Comparison of ENCODE assay signal across 9 mouse cellular contexts in genomic region chr7:16412930-16413329, GRCm38 (mm10). TPM values are rescaled to one million over a fixed set of nuclear protein-coding genes. Genes with fewer than 3 reads are reported as not detected.
DNase-seq lines count a peak whose midpoint lies in the region; ATAC-seq and TF ChIP-seq lines count a peak whose summit lies in the region.
"Had no signal": no experiment of that assay in that cellular context is flagged by ENCODE, and none has a peak within 500 bp of the region (broad histone marks: within the 10 kb centered on the region; RNA-seq: fewer than 3 reads in every experiment).

No protein-coding gene starts in this region.

- H3K27me3 ChIP-seq in hindbrain, embryonic 10.5 days (ENCODE audit: insufficient read depth, poor library complexity, severe bottlenecking) = no peaks in the 10 kb centered on the region
- H3K27me3 ChIP-seq in hindbrain, postnatal 0 days (ENCODE audit: insufficient read depth, low read length) = no peaks in the 10 kb centered on the region
- H3K27me3 ChIP-seq in neural tube, embryonic 13.5 days = no peaks in the 10 kb centered on the region
- H3K27me3 ChIP-seq in neural tube, embryonic 15.5 days (replicated peaks) = no peaks in the 10 kb centered on the region
- no peaks in the 10 kb centered on the region; the same call in 1 of the 2 replicates for H3K27me3 ChIP-seq in midbrain, embryonic 10.5 days (ENCODE audit: low read depth, poor library complexity, severe bottlenecking)

- peaks cover 32% of the 10 kb centered on the region for H3K4me1 ChIP-seq in hindbrain, embryonic 10.5 days (replicated peaks)
- no peaks in the 10 kb centered on the region for H3K4me1 ChIP-seq in hindbrain, postnatal 0 days (ENCODE audit: insufficient read depth, low read length)
- H3K4me1 ChIP-seq in neural tube, embryonic 13.5 days (replicated peaks) = peaks cover 16% of the 10 kb centered on the region
- peaks cover 24% of the 10 kb centered on the region for H3K4me1 ChIP-seq in neural tube, embryonic 15.5 days
- peaks cover 36% of the 10 kb centered on the region for H3K4me1 ChIP-seq in midbrain, embryonic 10.5 days

- H3K4me2 ChIP-seq in hindbrain, postnatal 0 days (ENCODE audit: low read depth, low read length) = no peak overlapping the region
- no peak overlapping the region for H3K4me2 ChIP-seq in neural tube, embryonic 13.5 days
- H3K4me2 ChIP-seq in neural tube, embryonic 15.5 days = no peak overlapping the region

- WGBS in hindbrain, embryonic 10.5 days = 82% methylated on average over 2 of the region's 2 CpGs
- WGBS in hindbrain, postnatal 0 days = 51% methylated on average over 2 of the region's 2 CpGs
- 63% methylated on average over 2 of the region's 2 CpGs for WGBS in neural tube, embryonic 13.5 days
- WGBS in neural tube, embryonic 15.5 days = 58% methylated on average over 2 of the region's 2 CpGs
- 63% methylated on average over 2 of the region's 2 CpGs for WGBS in midbrain, embryonic 10.5 days

- no peak for DNase-seq in hindbrain, embryonic 10.5 days (ENCODE audit: low spot score)
- DNase-seq in hindbrain, postnatal 0 days (ENCODE audit: low spot score) = no peak
- no peak for DNase-seq in midbrain, embryonic 10.5 days (ENCODE audit: low spot score)
- DNase-seq in frontal cortex, adult 2 months (ENCODE audit: extremely low spot score in 1 of 2, low spot score in 1 of 2) = no peak
- DNase-seq in layer of hippocampus, adult 18-20 months (ENCODE audit: low spot score in 2 of 2) = no peak
- DNase-seq: adrenal gland, adult 8-10 months; thymus, postnatal 25 days had no signal

- peak overlapping the region; percentile 50; the same call in 1 of the 2 replicates for H3K27ac ChIP-seq in hindbrain, embryonic 10.5 days
- H3K27ac ChIP-seq in hindbrain, postnatal 0 days = no peak overlapping the region
- H3K27ac ChIP-seq in neural tube, embryonic 13.5 days (replicated peaks) = peak overlapping the region; percentile 33; the same call in 1 of the 2 replicates
- H3K27ac ChIP-seq in neural tube, embryonic 15.5 days (replicated peaks) = no peak overlapping the region
- peak overlapping the region; percentile 74 for H3K27ac ChIP-seq in midbrain, embryonic 10.5 days (replicated peaks)

- no peak for ATAC-seq in hindbrain, postnatal 0 days
- ATAC-seq in neural tube, embryonic 13.5 days (ENCODE audit: low read depth) = no peak
- ATAC-seq in neural tube, embryonic 15.5 days (ENCODE audit: low FRiP score) = no peak

- no peak overlapping the region for H3K4me3 ChIP-seq in hindbrain, embryonic 10.5 days
- H3K4me3 ChIP-seq in hindbrain, postnatal 0 days (ENCODE audit: low read length) = no peak overlapping the region
- no peak overlapping the region for H3K4me3 ChIP-seq in neural tube, embryonic 13.5 days
- no peak overlapping the region for H3K4me3 ChIP-seq in neural tube, embryonic 15.5 days (replicated peaks)
- H3K4me3 ChIP-seq in midbrain, embryonic 10.5 days = peak overlapping the region; percentile 24

- H3K9ac ChIP-seq in hindbrain, postnatal 0 days (replicated peaks; ENCODE audit: low read length) = no peak overlapping the region
- H3K9ac ChIP-seq in neural tube, embryonic 13.5 days = peak overlapping the region; percentile 17; the same call in 1 of the 2 replicates
- H3K9ac ChIP-seq in neural tube, embryonic 15.5 days (replicated peaks) = no peak overlapping the region

- no peaks in the 10 kb centered on the region for H3K9me3 ChIP-seq in hindbrain, embryonic 10.5 days
- H3K9me3 ChIP-seq in hindbrain, postnatal 0 days (ENCODE audit: low read length) = no peaks in the 10 kb centered on the region
- no peaks in the 10 kb centered on the region for H3K9me3 ChIP-seq in neural tube, embryonic 13.5 days
- no peaks in the 10 kb centered on the region for H3K9me3 ChIP-seq in neural tube, embryonic 15.5 days (replicated peaks)
- no peaks in the 10 kb centered on the region for H3K9me3 ChIP-seq in midbrain, embryonic 10.5 days (replicated peaks)

- peaks cover 88% of the 10 kb centered on the region for H3K36me3 ChIP-seq in hindbrain, embryonic 10.5 days
- peaks cover 12% of the 10 kb centered on the region; the same call in 1 of the 2 replicates for H3K36me3 ChIP-seq in hindbrain, postnatal 0 days (ENCODE audit: insufficient read depth, low read length)
- peaks cover 18% of the 10 kb centered on the region for H3K36me3 ChIP-seq in neural tube, embryonic 13.5 days
- H3K36me3 ChIP-seq in neural tube, embryonic 15.5 days = peaks cover 15% of the 10 kb centered on the region
- H3K36me3 ChIP-seq in midbrain, embryonic 10.5 days = peaks cover 87% of the 10 kb centered on the region

- no peak for TF ChIP-seq CTCF in hindbrain, postnatal 0 days (IDR thresholded peaks at IDR 0.05; ENCODE audit: low read depth)

RNA-seq across cellular contexts. Expression of gene Zc3h4, which starts 12.2 kb away (rescaled TPM):
- 20.5 and 23.0 TPM in 2 replicates for polyA plus RNA-seq in hindbrain, embryonic 10.5 days (2016; fragmentation: Nextera tagmentation; extraction: Ambion mirVana)
- 36.8 and 38.2 TPM in 2 replicates for total RNA-seq in hindbrain, postnatal 0 days (2014; rRNA removed)
- polyA plus RNA-seq in hindbrain, postnatal 0 days (2015; fragmentation: Nextera tagmentation; extraction: Ambion mirVana) = 8.3 and 9.1 TPM in 2 replicates
- 16.8 and 19.9 TPM in 2 replicates for polyA plus RNA-seq in neural tube, embryonic 13.5 days (2015; fragmentation: Nextera tagmentation; extraction: Ambion mirVana)
- 14.5 and 17.3 TPM in 2 replicates for polyA plus RNA-seq in neural tube, embryonic 15.5 days (2015; fragmentation: Nextera tagmentation; extraction: Ambion mirVana)
- polyA plus RNA-seq in midbrain, embryonic 10.5 days (2016; fragmentation: Nextera tagmentation; extraction: Ambion mirVana) = 16.9 and 17.6 TPM in 2 replicates
- 38.9 and 40.0 TPM in 2 replicates for polyA plus RNA-seq in frontal cortex, adult 2 months (2012; rRNA removed)
- 10 to 100 TPM; 55.9 to 56.9 TPM for total RNA-seq in layer of hippocampus, adult 18-20 months (2021)

RNA-seq across cellular contexts. Expression of gene Sae1, which starts 25.3 kb away (rescaled TPM):
- 371 and 455 TPM in 2 replicates for polyA plus RNA-seq in hindbrain, embryonic 10.5 days (2016; fragmentation: Nextera tagmentation; extraction: Ambion mirVana)
- total RNA-seq in hindbrain, postnatal 0 days (2014; rRNA removed) = 88.6 and 89.4 TPM in 2 replicates
- polyA plus RNA-seq in hindbrain, postnatal 0 days (2015; fragmentation: Nextera tagmentation; extraction: Ambion mirVana) = 215 and 216 TPM in 2 replicates
- polyA plus RNA-seq in neural tube, embryonic 13.5 days (2015; fragmentation: Nextera tagmentation; extraction: Ambion mirVana) = 264 and 281 TPM in 2 replicates
- polyA plus RNA-seq in neural tube, embryonic 15.5 days (2015; fragmentation: Nextera tagmentation; extraction: Ambion mirVana) = 239 and 275 TPM in 2 replicates
- 447 and 477 TPM in 2 replicates for polyA plus RNA-seq in midbrain, embryonic 10.5 days (2016; fragmentation: Nextera tagmentation; extraction: Ambion mirVana)
- 99.8 and 114 TPM in 2 replicates for polyA plus RNA-seq in frontal cortex, adult 2 months (2012; rRNA removed)
- total RNA-seq in layer of hippocampus, adult 18-20 months (2021) = 100 to 1,000 TPM in 1 of 2 experiments, 10 to 100 TPM in 1; 95.4 to 100 TPM

RNA-seq across cellular contexts. Expression of gene Tmem160, which starts 39.6 kb away (rescaled TPM):
- 67.4 and 70.9 TPM in 2 replicates for polyA plus RNA-seq in hindbrain, embryonic 10.5 days (2016; fragmentation: Nextera tagmentation; extraction: Ambion mirVana)
- total RNA-seq in hindbrain, postnatal 0 days (2014; rRNA removed) = 71.7 and 72.6 TPM in 2 replicates
- 102 and 114 TPM in 2 replicates for polyA plus RNA-seq in hindbrain, postnatal 0 days (2015; fragmentation: Nextera tagmentation; extraction: Ambion mirVana)
- polyA plus RNA-seq in neural tube, embryonic 13.5 days (2015; fragmentation: Nextera tagmentation; extraction: Ambion mirVana) = 54.6 and 59.0 TPM in 2 replicates
- polyA plus RNA-seq in neural tube, embryonic 15.5 days (2015; fragmentation: Nextera tagmentation; extraction: Ambion mirVana) = 66.4 and 72.3 TPM in 2 replicates
- polyA plus RNA-seq in midbrain, embryonic 10.5 days (2016; fragmentation: Nextera tagmentation; extraction: Ambion mirVana) = 54.5 and 64.7 TPM in 2 replicates
- polyA plus RNA-seq in frontal cortex, adult 2 months (2012; rRNA removed) = 84.3 and 91.7 TPM in 2 replicates
- total RNA-seq in layer of hippocampus, adult 18-20 months (2021) = 10 to 100 TPM; 63.6 to 66.4 TPM

Comparison
In these comparisons a context has a peak if more than half of its experiments do, and no peak if none do; other contexts are left out.
1. H3K27ac ChIP-seq: peak in hindbrain, embryonic 10.5 days (single experiment), neural tube, embryonic 13.5 days (single experiment) and midbrain, embryonic 10.5 days (single experiment); none in hindbrain, postnatal 0 days (single experiment) and neural tube, embryonic 15.5 days (single experiment).